Mouse (Mus musculus): Measurements from ENCODE around the gene Amigo1. TPM values are rescaled to one million over a fixed set of nuclear protein-coding genes. Genes with fewer than 3 reads are reported as not detected.
A peak's percentile ranks its signal among the peaks of the same experiment; 100 is the strongest.

Gene Amigo1
- total RNA-seq (2021) = 10 to 100 TPM; 47.2 to 49.0 TPM
- long read RNA-seq, experiment 1, full-length matches to known transcripts = 16 of 30 reads
- long read RNA-seq, experiment 1, partial matches to known transcripts = 1 of 30 reads
- long read RNA-seq, experiment 1, other reads (novel, unspliced or antisense) = 13 of 30 reads
- long read RNA-seq, experiment 2, full-length matches to known transcripts = 23 of 38 reads
- long read RNA-seq, experiment 2, partial matches to known transcripts = 0 of 38 reads
- long read RNA-seq, experiment 2, other reads (novel, unspliced or antisense) = 15 of 38 reads

DNA sequence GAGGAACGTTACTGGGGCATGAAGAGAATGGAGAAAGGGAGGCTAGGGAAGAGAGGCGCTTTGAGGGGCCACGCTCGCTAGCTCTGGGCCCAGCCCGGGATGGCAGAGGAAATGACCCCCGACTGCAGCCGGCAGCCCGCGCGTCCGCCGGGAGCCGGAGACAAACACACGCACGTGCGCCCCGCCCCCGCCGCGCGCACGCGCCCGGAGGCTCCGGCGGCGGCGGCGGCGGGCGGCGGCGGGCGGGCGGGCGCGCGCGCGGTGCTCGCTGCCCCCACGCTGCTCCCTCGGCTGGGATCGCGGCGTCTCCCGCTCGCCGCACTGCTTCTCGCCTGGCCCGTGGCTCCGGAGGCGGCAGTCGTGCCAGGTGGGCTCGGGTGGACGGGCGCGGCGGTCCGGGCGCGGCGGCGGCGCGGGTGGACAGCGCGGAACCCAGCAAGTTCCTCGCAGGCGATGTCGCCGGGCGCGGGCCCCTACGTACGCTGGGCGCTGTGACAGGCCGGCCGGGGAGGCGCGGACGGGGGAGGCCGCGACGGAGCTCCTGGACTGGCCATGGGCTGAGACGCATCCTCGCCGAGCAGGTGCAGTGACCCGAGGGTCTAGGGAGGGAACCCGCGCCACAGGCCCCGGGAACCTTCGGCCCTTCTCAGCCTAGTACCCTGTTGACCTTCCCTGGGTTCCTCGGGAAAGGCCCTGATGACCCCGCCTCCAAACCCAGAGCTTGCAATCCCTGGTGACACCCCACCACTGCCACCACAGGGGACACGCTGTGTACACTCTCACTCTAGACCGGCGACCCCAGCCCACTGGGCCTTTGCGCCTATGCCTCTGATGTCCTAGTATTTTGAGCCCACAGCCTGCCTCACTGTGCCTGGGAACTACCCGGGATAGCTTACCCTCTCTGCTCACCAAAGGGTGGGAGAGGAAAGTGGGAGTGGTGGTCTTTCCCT is at the start of gene Amigo1:
Gene Amigo1 (plus strand): TSS at position 238 of the 950 bp plus-strand sequence.
- DNase-seq (ENCODE audit: low spot score in 2 of 2) = peak in 1 of 2 experiments; percentile 35

DNA sequence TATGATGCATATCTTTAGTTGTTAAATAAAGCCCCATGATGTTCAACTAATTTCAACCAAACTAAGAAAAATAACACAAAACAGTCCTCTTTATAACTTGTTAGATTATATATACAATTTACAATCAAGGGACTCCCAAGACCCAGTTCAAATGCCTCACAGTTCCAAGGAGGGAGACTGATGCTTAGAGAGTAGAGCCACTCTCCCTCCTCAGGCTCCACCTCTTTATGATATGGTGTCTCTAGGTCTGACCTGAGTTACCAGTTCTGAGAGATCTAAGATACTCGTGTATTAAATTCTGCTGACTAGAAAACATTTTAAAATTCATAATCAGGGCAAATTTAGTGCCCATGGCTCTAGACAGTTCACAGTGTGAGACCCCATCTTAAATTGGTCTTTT is 47.0 kb upstream of the Amigo1 start:
- DNase-seq (ENCODE audit: low spot score in 2 of 2) = no peak

DNA sequence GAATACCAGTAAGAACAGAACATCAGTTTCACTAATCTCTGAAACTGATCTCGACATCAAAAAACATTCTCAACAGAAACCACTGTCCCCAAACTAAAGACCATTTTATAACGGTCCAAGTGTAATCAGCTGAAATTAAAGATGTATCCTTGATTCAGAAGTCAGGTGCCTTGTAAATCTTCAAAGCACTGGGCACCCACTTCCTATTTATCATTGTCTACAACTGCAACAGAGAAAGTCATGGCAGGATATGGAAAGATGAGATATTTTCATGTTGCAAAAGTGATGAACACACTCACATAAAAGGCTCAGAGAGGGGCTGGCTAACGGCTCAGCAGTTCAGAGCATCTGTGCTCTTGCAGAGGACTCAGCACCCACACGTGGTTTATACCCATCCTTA is 45.3 kb upstream of the Amigo1 start:
- DNase-seq (ENCODE audit: low spot score in 2 of 2) = no peak

DNA sequence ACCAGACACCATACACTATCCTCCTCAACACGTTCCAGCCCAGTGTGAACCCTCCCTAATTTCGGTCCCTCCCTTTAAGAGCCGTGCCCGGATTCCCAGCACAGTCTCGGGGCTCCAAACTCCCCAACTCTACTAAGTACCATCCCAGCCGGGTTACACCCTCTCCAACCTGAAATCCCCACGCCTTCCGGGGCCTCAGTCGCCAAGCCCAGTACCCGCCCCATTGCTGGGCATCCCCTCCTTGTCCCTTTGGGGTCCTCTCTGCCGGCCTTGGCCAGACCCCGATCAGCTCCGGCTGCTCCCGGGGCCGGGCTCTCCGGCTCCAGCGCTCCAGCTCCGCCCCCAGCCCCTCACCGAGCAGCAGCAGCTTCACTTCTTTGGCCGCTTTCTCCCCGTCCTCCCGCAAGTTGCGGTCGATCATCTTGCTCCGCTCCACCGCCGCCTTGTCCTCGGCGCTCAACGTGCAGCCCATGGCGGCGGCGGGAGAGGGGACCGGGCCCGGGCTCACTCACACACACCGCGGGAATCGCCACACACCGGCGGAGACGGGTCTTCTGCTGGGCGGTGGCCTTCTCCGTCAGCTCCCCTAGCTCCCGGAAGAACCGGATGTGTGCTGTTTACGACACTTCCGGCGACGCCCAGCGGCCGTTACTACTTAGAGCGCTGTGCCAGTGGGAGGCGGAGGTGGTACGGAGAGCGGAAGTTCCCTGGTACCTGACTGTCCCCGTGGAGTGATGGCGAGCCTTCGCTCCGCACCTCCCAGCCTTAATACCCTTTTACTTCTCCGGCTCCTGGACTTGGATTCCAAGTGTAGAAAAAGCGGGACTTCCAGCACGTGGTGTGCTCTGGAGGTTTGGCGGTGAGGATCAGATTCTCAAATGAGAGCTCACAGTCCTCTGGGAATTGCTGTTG is 40.3 kb upstream of the Amigo1 start, which contains the start of gene Gnai3:
Gene Gnai3 (minus strand): TSS at position 613 of the 912 bp plus-strand sequence.
- peak; percentile 88 to 91 for DNase-seq (ENCODE audit: low spot score in 2 of 2)

DNA sequence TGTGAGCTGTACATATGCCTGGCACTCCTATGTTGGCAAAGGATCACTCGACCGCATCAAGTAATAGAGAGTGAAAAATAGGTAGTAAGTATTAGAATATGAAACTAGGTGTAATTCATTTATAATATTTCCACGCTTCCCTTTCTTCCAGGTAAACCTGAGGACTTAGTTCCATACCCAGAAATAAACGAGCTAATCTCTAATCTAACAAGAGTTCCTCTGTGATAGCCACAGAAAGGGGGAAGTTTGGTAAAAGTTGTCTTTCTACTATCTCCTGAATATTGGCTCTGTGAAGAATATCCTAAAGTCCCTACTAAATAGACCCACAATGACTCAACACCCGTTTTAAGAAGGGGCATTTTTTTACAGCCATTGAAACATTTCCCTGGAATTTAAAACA is 39.5 kb upstream of the Amigo1 start:
- no peak for DNase-seq (ENCODE audit: low spot score in 2 of 2)

DNA sequence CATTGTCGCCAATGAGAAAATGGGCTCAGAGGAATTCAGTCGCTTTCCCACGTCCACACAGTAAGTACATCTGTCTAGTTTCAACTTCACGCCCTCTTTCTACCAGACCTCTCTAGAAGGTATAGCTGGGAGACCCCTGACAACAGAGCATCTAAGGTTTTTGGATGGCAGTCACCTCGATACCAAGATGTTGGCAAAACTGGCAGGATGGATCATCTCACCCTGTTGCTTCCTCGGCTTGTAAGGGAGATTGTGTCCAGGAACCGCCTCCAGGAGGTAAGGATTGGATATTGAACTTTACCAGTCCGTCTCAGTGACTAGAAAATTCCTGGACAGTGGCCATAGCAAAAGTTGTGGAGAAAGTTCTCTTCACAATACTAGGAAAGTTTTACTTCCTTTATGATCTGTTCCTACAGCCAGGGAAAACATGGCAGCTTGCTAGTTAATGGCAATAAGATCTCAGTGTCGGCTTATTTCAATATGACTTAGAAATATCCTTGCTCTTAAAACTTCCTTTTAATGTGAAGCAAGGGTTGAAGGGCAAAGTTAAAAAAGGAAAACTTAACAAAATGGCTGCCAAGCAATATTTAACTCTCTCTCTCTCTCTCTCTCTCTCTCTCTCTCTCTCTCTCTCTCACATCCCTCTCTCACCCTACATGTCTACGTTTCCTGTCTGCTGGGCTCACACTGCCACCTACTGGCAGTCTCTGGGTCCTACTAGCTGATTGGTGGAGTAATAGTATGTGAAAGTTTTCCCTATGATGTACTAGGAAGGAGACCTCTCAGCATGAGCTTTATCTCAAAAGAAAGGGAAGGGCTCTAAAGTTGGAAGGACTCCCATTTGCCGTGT is 38.5 kb upstream of the Amigo1 start:
- peak; percentile 82 to 94 for DNase-seq (ENCODE audit: low spot score in 2 of 2)

DNA sequence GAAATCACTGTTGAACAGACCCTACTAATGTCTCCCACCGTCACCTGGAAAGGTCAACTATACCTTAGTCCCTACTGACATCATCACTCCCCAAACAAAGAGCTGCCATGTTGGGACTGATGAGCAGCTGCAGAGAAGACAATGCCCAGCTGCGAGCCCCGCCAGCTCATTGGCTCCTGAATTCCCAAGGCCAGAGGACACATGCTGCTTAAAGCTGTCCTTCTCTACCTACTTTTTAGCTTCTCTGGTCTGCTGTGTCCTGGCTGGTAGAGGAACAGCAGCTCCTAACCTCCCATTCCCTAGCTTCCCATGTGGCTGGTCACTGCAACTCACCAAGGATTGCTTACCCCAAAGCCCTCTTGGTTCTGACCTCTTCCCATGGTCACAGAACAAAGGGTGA is 33.8 kb upstream of the Amigo1 start:
- no peak for DNase-seq (ENCODE audit: low spot score in 2 of 2)

DNA sequence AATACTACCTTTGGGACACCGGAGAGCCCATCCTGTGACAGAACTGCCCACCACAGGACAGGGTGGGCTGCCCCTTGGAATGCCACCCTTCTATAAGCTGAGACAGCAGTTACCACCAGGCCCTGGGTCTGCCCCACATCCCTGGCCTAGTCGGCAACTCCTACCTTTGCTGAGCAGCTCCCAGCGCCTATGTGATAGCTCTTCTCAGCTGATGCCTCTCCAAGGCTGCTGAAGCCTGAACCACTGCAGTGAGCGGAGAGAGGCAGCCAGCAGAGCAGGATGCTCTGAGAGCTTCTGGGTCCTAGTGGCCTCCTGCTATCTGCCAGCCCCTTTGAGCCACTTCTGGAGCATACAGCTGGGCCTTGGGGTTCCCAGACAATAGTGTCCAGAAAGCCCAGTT is 31.5 kb upstream of the Amigo1 start, which contains the start of gene Gpr61:
Gene Gpr61 (minus strand): TSS at position 227 of the 400 bp plus-strand sequence.
- DNase-seq (ENCODE audit: low spot score in 2 of 2) = peak in 1 of 2 experiments; percentile 76

DNA sequence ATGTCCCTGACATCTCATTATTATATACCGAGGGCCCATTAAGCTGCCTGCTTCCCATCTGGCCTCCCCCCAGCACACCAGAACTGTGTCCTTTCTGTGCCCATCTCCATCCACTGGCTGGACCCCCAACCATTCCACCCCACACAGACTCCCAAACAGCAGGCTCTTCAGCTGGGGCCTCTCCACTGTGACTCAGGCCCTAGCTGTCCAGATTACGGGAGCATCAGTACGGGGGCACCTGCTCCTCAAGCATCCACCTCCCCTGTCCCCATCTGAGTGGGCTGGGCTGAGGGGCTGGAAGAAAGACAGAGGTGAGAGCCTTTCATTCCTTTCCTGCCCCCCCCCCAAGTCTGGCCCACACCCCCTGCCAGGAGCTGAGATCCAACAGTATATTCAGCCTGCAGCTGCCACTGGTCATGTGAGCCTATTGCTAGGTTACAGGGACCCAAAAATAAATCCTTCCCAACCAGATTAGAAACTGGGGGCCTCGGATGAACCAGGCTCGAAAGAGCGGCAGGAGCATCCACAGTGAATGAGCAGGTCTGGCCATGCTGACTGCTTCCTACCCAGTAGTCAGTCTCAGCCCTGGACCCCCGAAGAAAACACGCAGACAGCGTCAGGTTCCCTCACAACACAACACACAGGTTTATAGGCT is 27.6 kb upstream of the Amigo1 start:
- peak in 1 of 2 experiments; percentile 78 for DNase-seq (ENCODE audit: low spot score in 2 of 2)

DNA sequence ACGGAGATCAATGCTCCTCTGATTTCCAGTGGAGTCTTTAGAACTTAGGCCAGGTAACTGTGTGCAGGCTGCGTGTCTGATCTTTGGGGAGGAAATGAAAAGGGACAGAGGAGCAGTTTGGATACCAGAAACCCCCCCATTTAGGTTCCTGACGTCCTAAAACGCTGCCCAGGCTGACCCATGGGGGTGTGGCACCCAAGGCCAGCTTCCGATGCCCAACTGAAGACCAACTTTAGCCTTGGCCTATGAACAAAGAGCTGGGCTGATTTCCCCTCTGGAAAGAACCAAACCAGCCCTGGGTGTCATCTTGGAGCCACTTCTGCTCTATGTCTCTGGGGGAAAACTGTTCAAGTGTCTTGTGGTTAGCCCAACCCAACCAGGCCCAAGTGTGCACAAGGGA is 22.0 kb upstream of the Amigo1 start:
- no peak for DNase-seq (ENCODE audit: low spot score in 2 of 2)

DNA sequence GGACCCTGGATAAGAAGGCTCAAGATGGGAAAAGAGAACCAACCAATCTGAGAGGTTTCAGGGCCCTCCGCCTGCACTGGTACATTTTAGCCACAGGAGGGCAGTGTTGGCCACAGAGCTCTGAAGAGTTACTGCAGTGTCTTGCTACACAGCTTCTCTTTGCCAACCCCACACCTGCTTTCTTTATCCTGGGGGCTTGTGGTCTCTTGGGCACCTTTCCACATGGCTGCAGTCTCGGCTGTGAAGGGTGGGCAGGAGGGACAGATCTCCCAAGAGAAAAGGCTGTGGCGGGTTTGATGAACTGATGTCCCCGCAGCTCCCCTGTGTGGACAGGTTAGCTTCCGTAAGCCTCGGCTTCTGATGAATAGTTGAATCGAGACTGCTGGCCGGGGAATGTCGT is 21.3 kb upstream of the Amigo1 start:
- peak; percentile 91 to 92 for DNase-seq (ENCODE audit: low spot score in 2 of 2)

DNA sequence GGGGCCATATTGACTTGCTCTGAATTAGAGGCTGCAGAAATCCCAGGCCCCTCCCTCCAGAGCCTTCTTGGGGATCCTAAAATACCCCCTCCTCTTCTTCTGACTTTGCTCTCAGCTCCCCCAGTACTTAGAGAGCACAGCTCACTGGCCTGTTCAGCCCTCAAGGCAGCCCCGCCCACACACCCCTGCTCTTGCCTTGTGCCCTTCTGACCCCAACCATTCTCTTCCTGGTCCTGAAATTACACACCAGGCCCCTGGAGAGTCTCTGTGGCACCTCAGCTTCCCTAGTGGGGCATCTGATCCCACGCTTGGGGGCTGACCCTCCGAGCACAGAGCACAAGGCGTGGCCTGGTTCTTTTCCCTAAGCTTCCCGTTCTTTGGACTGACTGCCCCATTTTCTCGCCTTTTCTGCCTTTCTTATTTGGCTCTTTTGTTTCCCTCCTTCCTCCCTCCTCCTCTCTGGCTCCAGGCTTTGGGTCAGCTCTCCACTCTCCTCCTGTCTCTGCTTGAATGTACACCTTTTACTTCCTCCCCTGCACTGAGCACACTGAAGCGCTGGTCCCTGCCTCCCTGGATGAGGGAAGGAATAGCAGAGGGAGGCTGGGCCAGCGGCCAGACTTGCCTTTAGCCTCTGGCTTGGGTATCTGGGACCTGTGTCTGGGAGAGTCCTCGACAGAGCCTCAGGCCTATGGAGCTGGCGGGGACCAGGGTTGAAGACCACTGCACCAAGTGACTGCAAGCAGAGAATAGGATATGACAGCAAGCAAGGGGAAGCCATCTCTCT is 20.4 kb upstream of the Amigo1 start:
- DNase-seq (ENCODE audit: low spot score in 2 of 2) = no peak

DNA sequence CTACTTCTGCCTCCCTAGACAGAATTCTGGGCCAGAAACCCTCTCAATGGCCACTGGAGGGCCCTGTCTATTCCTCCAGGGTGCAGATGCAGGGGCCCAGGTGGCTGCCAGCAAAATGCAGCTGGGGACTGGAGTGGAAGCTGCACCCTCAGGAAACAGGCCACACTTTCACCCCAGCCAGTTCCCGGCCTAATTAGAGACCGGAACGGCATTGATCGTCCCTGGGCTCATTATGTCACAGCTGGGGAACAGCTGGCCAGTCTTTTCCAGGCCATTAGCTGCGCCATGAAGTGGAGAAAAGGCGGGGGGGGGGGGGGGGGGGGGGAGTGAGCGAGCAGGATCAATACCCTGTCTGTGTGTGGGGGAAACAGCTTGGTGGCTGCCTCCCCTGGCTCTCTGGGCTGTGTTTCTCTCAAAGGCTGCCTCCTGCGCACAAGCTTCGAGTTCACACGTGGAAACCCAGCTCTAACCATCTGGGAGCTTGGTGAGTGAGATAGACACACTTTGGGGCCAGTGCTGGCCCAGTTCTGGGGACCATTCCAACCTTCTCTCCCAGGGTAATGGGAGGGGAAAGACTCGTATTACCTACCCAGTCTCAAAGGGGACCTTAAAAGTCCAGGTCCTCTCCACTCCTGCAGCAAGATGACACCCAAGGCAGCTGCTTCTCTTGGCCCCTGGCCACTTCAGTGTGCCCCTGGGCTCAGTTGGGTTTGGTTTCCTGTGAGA is 19.5 kb upstream of the Amigo1 start:
- DNase-seq (ENCODE audit: low spot score in 2 of 2) = peak; percentile 71 to 77

DNA sequence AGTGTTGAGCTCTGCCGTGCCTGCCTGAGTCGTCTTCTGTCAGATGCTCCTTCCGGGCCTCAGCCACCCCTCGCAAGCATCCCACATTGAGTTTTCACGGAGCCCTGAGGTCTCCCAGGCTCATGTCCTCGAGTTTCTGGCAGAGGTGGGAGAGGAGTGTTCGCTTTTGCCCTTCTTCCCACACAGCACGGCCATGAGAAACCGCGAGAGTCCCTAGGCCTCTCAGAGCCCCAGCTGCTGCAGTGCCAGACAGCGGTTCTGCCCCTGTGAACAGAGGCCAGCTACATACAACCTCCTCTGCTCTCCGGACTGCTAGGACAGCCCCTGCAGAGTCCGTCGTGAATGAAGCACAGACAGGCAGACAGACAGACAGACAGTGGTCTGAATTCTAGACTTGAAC is 18.6 kb upstream of the Amigo1 start:
- no peak for DNase-seq (ENCODE audit: low spot score in 2 of 2)

DNA sequence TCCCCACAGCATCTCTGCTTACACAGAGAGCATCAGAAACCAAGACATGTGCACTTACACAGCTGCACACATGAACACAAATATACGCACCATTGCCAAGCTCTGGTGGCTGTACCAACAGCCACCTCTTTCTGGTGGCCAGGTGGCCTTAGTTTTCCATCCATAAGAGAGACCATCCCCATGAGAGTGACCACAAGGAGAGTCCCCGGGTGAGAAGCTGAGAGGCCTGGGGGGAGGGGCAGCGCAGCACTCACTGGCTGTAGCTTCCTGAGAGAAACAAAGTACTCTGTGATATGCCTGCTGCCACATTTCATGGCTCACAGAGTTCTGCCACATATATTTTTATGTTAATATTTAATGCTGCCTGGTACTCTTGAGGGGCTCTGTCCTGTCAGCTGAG is 16.9 kb upstream of the Amigo1 start:
- DNase-seq (ENCODE audit: low spot score in 2 of 2) = no peak

DNA sequence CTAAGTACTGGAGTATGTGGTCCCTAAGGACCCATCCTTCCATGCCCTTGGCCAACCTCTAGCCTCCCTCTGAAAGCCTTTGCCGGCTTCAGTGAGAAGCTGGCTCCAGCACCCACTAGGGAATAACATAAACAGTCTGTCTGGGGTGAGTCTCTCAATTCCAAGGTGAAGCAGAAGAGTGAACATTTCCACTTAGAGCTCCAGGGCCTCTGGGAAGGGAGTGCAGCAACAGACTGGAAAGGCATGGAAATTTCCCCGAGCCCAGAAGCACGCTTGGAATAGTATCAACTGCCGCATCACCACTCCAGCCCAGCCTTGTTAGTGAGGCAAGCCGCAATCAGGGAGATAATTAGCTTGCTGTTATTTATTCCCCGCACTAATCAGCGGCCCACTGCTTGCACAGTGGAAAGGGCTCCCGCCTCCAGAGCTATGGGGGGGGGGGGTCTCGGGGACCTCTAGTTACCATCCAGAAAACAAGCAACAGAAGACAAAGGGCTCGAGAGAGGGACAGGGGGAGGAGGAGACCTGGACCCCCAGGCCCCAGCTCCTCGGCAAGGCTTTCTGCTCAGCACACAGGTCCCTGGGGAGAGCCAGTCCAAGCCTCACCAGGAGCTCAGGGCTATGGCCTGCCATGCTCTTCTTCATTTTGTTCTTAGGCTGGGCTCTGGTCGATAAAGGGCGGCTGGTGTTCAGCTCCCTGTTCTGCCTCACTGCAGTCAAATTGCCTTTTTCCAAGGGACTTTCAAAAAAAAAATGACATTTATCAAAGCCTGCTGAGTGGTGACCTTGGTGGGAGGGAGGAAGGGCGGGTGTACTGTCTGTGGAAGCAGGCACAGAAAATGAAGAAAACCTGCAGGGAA is 11.2 kb upstream of the Amigo1 start:
- peak; percentile 76 to 92 for DNase-seq (ENCODE audit: low spot score in 2 of 2)

Measured in layer of hippocampus, postnatal 14 days (tissue).